In the genomic region with DNA sequence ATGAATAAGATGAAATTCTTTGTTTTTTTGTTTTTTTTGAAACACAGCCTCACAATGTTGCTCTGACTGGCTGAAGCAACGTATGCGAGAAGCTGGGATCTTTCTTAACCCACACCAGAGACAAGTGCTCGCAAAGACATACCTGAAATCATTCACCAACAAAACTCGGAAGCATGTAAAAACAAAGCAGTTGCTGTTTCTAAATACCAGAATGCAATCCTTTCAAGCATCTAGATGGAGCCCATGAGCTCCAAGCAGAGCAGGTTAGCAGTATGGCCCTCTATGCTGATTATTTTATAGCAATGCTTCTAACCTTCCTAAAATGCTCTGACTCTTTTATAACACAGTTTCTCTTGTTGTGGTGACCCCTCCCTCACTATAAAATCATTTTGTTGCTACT, we compare ENCODE assay signal across 7 mouse cellular contexts. TPM values are rescaled to one million over a fixed set of nuclear protein-coding genes. Genes with fewer than 3 reads are reported as not detected.
A peak's percentile ranks its signal among the peaks of the same experiment; 100 is the strongest.
DNase-seq lines count a peak whose midpoint lies in the region; ATAC-seq and TF ChIP-seq lines count a peak whose summit lies in the region.

No protein-coding gene starts in this region.

- H3K4me1 ChIP-seq in megakaryocyte, embryonic 14.5 days, result peaks cover 23% of the 10 kb centered on the region
- peaks cover 12% of the 10 kb centered on the region for H3K4me1 ChIP-seq in embryonic facial prominence, embryonic 14.5 days (ENCODE audit: control insufficient read depth, insufficient read depth, low read length)
- H3K4me1 ChIP-seq in limb, embryonic 14.5 days (ENCODE audit: control insufficient read depth, insufficient read depth, low read length), result peaks cover 12% of the 10 kb centered on the region; the same call in 1 of the 2 replicates
- peaks cover 8% of the 10 kb centered on the region for H3K4me1 ChIP-seq in stomach, embryonic 16.5 days (ENCODE audit: control insufficient read depth, insufficient read depth, low read length)

- peak; percentile 19 for DNase-seq in embryonic facial prominence, embryonic 14.5 days (ENCODE audit: low spot score)
- DNase-seq in limb, embryonic 14.5 days (ENCODE audit: low spot score), result no peak
- no peak for DNase-seq in ovary, adult 18-20 months (ENCODE audit: low spot score)
- DNase-seq in testis, postnatal 10 days (ENCODE audit: low spot score), result no peak

- H3K27me3 ChIP-seq in megakaryocyte, embryonic 14.5 days (replicated peaks), result no peaks in the 10 kb centered on the region
- no peaks in the 10 kb centered on the region for H3K27me3 ChIP-seq in embryonic facial prominence, embryonic 14.5 days (replicated peaks; ENCODE audit: control insufficient read depth, insufficient read depth, low read length)
- no peaks in the 10 kb centered on the region for H3K27me3 ChIP-seq in limb, embryonic 14.5 days (ENCODE audit: control insufficient read depth, insufficient read depth, low read length)
- H3K27me3 ChIP-seq in stomach, embryonic 16.5 days (ENCODE audit: control insufficient read depth, insufficient read depth, low read length), result no peaks in the 10 kb centered on the region

- 7% methylated on average over 4 of the region's 4 CpGs for WGBS in embryonic facial prominence, embryonic 14.5 days
- WGBS in limb, embryonic 14.5 days, result 9% methylated on average over 4 of the region's 4 CpGs
- 7% methylated on average over 4 of the region's 4 CpGs for WGBS in stomach, embryonic 16.5 days

- TF ChIP-seq POLR2A in limb, embryonic 14.5 days (IDR thresholded peaks at IDR 0.05; ENCODE audit: borderline replicate concordance, extremely low read depth, insufficient read depth, insufficient read length), result no peak

- peak overlapping the region; percentile 99 for H3K4me3 ChIP-seq in megakaryocyte, embryonic 14.5 days (replicated peaks)
- peak overlapping the region; percentile 98 for H3K4me3 ChIP-seq in embryonic facial prominence, embryonic 14.5 days (ENCODE audit: low read depth, low read length)
- H3K4me3 ChIP-seq in limb, embryonic 14.5 days (replicated peaks; ENCODE audit: low read length), result peak overlapping the region; percentile 99
- peak overlapping the region; percentile 100 for H3K4me3 ChIP-seq in stomach, embryonic 16.5 days (replicated peaks; ENCODE audit: low read length)

- H3K27ac ChIP-seq in embryonic facial prominence, embryonic 14.5 days (replicated peaks; ENCODE audit: low read depth, low read length), result peak overlapping the region; percentile 99
- H3K27ac ChIP-seq in limb, embryonic 14.5 days (replicated peaks; ENCODE audit: low read depth, low read length), result peak overlapping the region; percentile 97
- H3K27ac ChIP-seq in stomach, embryonic 16.5 days (ENCODE audit: low read length), result peak overlapping the region; percentile 99

- H3K4me2 ChIP-seq in embryonic facial prominence, embryonic 14.5 days (ENCODE audit: low read depth, low read length), result peak overlapping the region; percentile 68
- H3K4me2 ChIP-seq in limb, embryonic 14.5 days (replicated peaks; ENCODE audit: low read depth, low read length, severe bottlenecking), result peak overlapping the region; percentile 48
- peak overlapping the region; percentile 82 for H3K4me2 ChIP-seq in stomach, embryonic 16.5 days (ENCODE audit: low read depth, low read length)

- no peak for ATAC-seq in megakaryocyte, adult 5-6 weeks (ENCODE audit: poor library complexity, severe bottlenecking)
- ATAC-seq in embryonic facial prominence, embryonic 14.5 days (ENCODE audit: low read depth), result no peak
- ATAC-seq in limb, embryonic 14.5 days (ENCODE audit: low FRiP score, low read depth), result no peak
- no peak for ATAC-seq in stomach, embryonic 16.5 days (ENCODE audit: insufficient read depth, low FRiP score)

- no peaks in the 10 kb centered on the region for H3K9me3 ChIP-seq in megakaryocyte, embryonic 14.5 days
- H3K9me3 ChIP-seq in embryonic facial prominence, embryonic 14.5 days (ENCODE audit: control insufficient read depth, low read length), result no peaks in the 10 kb centered on the region
- H3K9me3 ChIP-seq in limb, embryonic 14.5 days (ENCODE audit: control insufficient read depth, low read length), result no peaks in the 10 kb centered on the region
- no peaks in the 10 kb centered on the region for H3K9me3 ChIP-seq in stomach, embryonic 16.5 days (replicated peaks; ENCODE audit: control insufficient read depth, low read length)

- peak overlapping the region; percentile 99 for H3K9ac ChIP-seq in embryonic facial prominence, embryonic 14.5 days (ENCODE audit: low read depth, low read length)
- peak overlapping the region; percentile 98 for H3K9ac ChIP-seq in limb, embryonic 14.5 days (ENCODE audit: low read depth, low read length, severe bottlenecking)
- H3K9ac ChIP-seq in stomach, embryonic 16.5 days (ENCODE audit: low read length), result peak overlapping the region; percentile 99

- peaks cover 9% of the 10 kb centered on the region for H3K36me3 ChIP-seq in megakaryocyte, embryonic 14.5 days (replicated peaks; ENCODE audit: low read length)
- no peaks in the 10 kb centered on the region; the same call in 1 of the 2 replicates for H3K36me3 ChIP-seq in embryonic facial prominence, embryonic 14.5 days (ENCODE audit: control insufficient read depth, insufficient read depth, low read length)
- no peaks in the 10 kb centered on the region for H3K36me3 ChIP-seq in limb, embryonic 14.5 days (ENCODE audit: control insufficient read depth, insufficient read depth, low read length)
- 0 out of 2 replicates have a peak, but pooled peaks cover 3% of the 10 kb centered on the region for H3K36me3 ChIP-seq in stomach, embryonic 16.5 days (ENCODE audit: control insufficient read depth, insufficient read depth, low read length)

RNA-seq across cellular contexts. Expression of gene Ppp4r3a, which starts 0.7 kb away (rescaled TPM):
- 5.3 and 9.6 TPM in 2 replicates for polyA plus RNA-seq in megakaryocyte, embryonic 14.5 days (2012; ENCODE audit: insufficient read depth, low replicate concordance)
- total RNA-seq in megakaryocyte, adult 5-6 weeks (2015), result 82.5 and 82.6 TPM in 2 replicates
- total RNA-seq in megakaryocyte, adult 5-6 weeks (2017), result 110 and 131 TPM in 2 replicates
- 33.9 and 36.4 TPM in 2 replicates for polyA plus RNA-seq in embryonic facial prominence, embryonic 14.5 days (2014; fragmentation: Nextera tagmentation; extraction: Ambion mirVana)
- polyA plus RNA-seq in limb, embryonic 14.5 days (2012; rRNA removed), result 35.4 and 44.9 TPM in 2 replicates
- polyA plus RNA-seq in limb, embryonic 14.5 days (2014; fragmentation: Nextera tagmentation; extraction: Ambion mirVana), result 40.3 and 45.1 TPM in 2 replicates
- polyA plus RNA-seq in stomach, embryonic 16.5 days (2015; fragmentation: Nextera tagmentation; extraction: Ambion mirVana), result 21.7 and 28.2 TPM in 2 replicates

RNA-seq across cellular contexts. Expression of gene Ccdc88c, which starts 55.4 kb away (rescaled TPM):
- polyA plus RNA-seq in megakaryocyte, embryonic 14.5 days (2012; ENCODE audit: insufficient read depth, low replicate concordance), result 4.1 and 10.3 TPM in 2 replicates
- total RNA-seq in megakaryocyte, adult 5-6 weeks (2015), result 71.2 and 71.7 TPM in 2 replicates
- total RNA-seq in megakaryocyte, adult 5-6 weeks (2017), result 195 and 212 TPM in 2 replicates
- 5.5 and 6.9 TPM in 2 replicates for polyA plus RNA-seq in embryonic facial prominence, embryonic 14.5 days (2014; fragmentation: Nextera tagmentation; extraction: Ambion mirVana)
- 5.5 and 6.5 TPM in 2 replicates for polyA plus RNA-seq in limb, embryonic 14.5 days (2012; rRNA removed)
- 4.9 and 5.2 TPM in 2 replicates for polyA plus RNA-seq in limb, embryonic 14.5 days (2014; fragmentation: Nextera tagmentation; extraction: Ambion mirVana)
- 8.3 and 11.1 TPM in 2 replicates for polyA plus RNA-seq in stomach, embryonic 16.5 days (2015; fragmentation: Nextera tagmentation; extraction: Ambion mirVana)
